Mouse (Mus musculus) heart, postnatal 0 days (tissue): ENCODE measurements around the gene Foxb2. TPM values are rescaled to one million over a fixed set of nuclear protein-coding genes. Genes with fewer than 3 reads are reported as not detected.

Experiments used
- ATAC-seq: fragments of 200-750 bp; cut with Nextera tagmentation; 2 replicates; pipeline ENCODE4 v1.8.0; 2017; ENCODE audit warnings: low read depth, moderate number of reproducible peaks, moderate library complexity; ENCODE audit not compliant: insufficient read depth
- DNase-seq: peaks from one replicate; pipeline ENCODE4 v3.0.0-alpha.2; 2016; ENCODE audit warnings: low spot score
- H3K27ac ChIP-seq: fragments of 300-500 bp; sonication (generic); 2 replicates; pipeline ENCODE4 v1.5.1; 2014; ENCODE audit warnings: low read depth, mild to moderate bottlenecking
- H3K27me3 ChIP-seq: fragments of 300-500 bp; sonication (generic); 2 replicates; pipeline ENCODE4 v1.6.1; 2014; ENCODE audit warnings: low read length, mixed read lengths; ENCODE audit not compliant: control insufficient read depth, insufficient read depth
- H3K36me3 ChIP-seq: fragments of 300-500 bp; sonication (generic); replicated peaks from 2 replicates; pipeline ENCODE4 v1.6.1; 2014; ENCODE audit warnings: low read length, mixed read lengths; ENCODE audit not compliant: control insufficient read depth, insufficient read depth
- H3K4me1 ChIP-seq: fragments of 300-500 bp; sonication (generic); 2 replicates; pipeline ENCODE4 v1.6.1; 2014; ENCODE audit warnings: antibody characterized with exemption; ENCODE audit not compliant: control insufficient read depth, insufficient read depth
- H3K4me2 ChIP-seq: fragments of 300-500 bp; sonication (generic); 2 replicates; pipeline ENCODE4 v1.6.1; 2014; ENCODE audit warnings: low read depth, mild to moderate bottlenecking, low read length, moderate library complexity
- H3K4me3 ChIP-seq: fragments of 300-500 bp; sonication (generic); 2 replicates; pipeline ENCODE4 v1.5.1; 2014; ENCODE audit warnings: low read depth, low read length
- H3K9ac ChIP-seq: fragments of 300-500 bp; sonication (generic); replicated peaks from 2 replicates; pipeline ENCODE4 v1.6.1; 2014; ENCODE audit warnings: low read depth, low read length, mixed read lengths
- H3K9me3 ChIP-seq: fragments of 300-500 bp; sonication (generic); replicated peaks from 2 replicates; pipeline ENCODE4 v1.6.1; 2016; ENCODE audit warnings: low read length; ENCODE audit not compliant: control insufficient read depth
- CTCF ChIP-seq: IDR thresholded peaks from 2 replicates; pipeline ENCODE4 v1.5.1; 2016; ENCODE audit warnings: antibody characterized with exemption, control low read depth, low read depth
- EP300 ChIP-seq: IDR thresholded peaks from 2 replicates; pipeline ENCODE4 v1.6.1; 2016; ENCODE audit warnings: antibody characterized with exemption, low read depth
- WGBS: fragments of 180-500 bp; shearing (Covaris S2); extraction: QIAGEN DNeasy Blood & Tissue Kit; methylation state at CpG from one replicate; pipeline ENCODE4 v1.1.7; 2014; 5-methylcytosine and 5-hydroxymethylcytosine counted together
- polyA plus RNA-seq: library from polyadenylated mRNA; unstranded; fragments of >200 nt; fragmentation: Nextera tagmentation; extraction: Ambion mirVana; gene quantifications from 2 replicates; pipeline ENCODE4 v1.2.1, GENCODE M21; 2015
- total RNA-seq: library from RNA; depleted of rRNA; stranded (reverse); fragments of >200 nt; gene quantifications from 2 replicates; pipeline ENCODE4 v1.2.3, GENCODE M21; 2014; ENCODE audit warnings: low replicate concordance

The Foxb2 gene
- total and polyA plus RNA-seq, 2 experiments from 2014 or later: not detected

- no peak overlapping the region for H3K4me2 ChIP-seq
- no peaks in the 10 kb centered on the region for H3K36me3 ChIP-seq
- ATAC-seq: no peak
- peak overlapping the region; percentile 7; the same call in 1 of the 2 replicates for H3K4me3 ChIP-seq
- no peak for DNase-seq
- no peaks in the 10 kb centered on the region for H3K9me3 ChIP-seq
- H3K4me1 ChIP-seq: 0 out of 2 replicates have a peak, but pooled peaks cover 11% of the 10 kb centered on the region
- peaks cover 98% of the 10 kb centered on the region for H3K27me3 ChIP-seq
- H3K27ac ChIP-seq: no peak overlapping the region
- no peak overlapping the region for H3K9ac ChIP-seq
- WGBS: 2% methylated on average over 34 of the region's 34 CpGs
- no peak for TF ChIP-seq EP300
- no peak for TF ChIP-seq CTCF
These were observed 2.2 kb upstream of the Foxb2 start for GRCm38 (mm10) chr19:16875631-16876457.

GRCm38 (mm10) chr19:16874991-16875540 is 1.5 kb upstream of the Foxb2 start:
- no peaks in the 10 kb centered on the region for H3K9me3 ChIP-seq
- H3K9ac ChIP-seq: no peak overlapping the region
- 5% methylated on average over 14 of the region's 14 CpGs for WGBS
- no peak for ATAC-seq
- DNase-seq: no peak
- peak overlapping the region; percentile 66; the same call in 1 of the 2 replicates for H3K4me2 ChIP-seq
- H3K4me1 ChIP-seq: 0 out of 2 replicates have a peak, but pooled peaks cover 11% of the 10 kb centered on the region
- H3K36me3 ChIP-seq: no peaks in the 10 kb centered on the region
- no peak overlapping the region for H3K27ac ChIP-seq
- peaks cover 98% of the 10 kb centered on the region for H3K27me3 ChIP-seq
- peak overlapping the region; percentile 44 for H3K4me3 ChIP-seq
- no peak for TF ChIP-seq CTCF
- no peak for TF ChIP-seq EP300

- TF ChIP-seq CTCF: no peak
- TF ChIP-seq EP300: no peak
- Histone ChIP-seq H3K4me1 (0 out of 2 replicates have a peak, but pooled peaks cover 11% of the 10 kb centered on the region), H3K4me3 (peak overlapping the region; percentile 44), H3K9me3 (no peaks in the 10 kb centered on the region), H3K36me3 (no peaks in the 10 kb centered on the region), H3K4me2 (peak overlapping the region; percentile 66), H3K9ac (no peak overlapping the region), H3K27me3 (peaks cover 100% of the 10 kb centered on the region), H3K27ac (no peak overlapping the region)
- DNase-seq: no peak
- 1% methylated on average over 55 of the region's 55 CpGs for WGBS
- ATAC-seq: no peak
These were observed 597 bp upstream of the Foxb2 start for GRCm38 (mm10) chr19:16873942-16874861.

- ATAC-seq (no peak), DNase-seq (no peak)
- peak overlapping the region; percentile 44 for H3K4me3 ChIP-seq
- H3K4me1 ChIP-seq: 0 out of 2 replicates have a peak, but pooled peaks cover 11% of the 10 kb centered on the region
- WGBS: under 1% methylated on average over 86 of the region's 88 CpGs
- H3K4me2 ChIP-seq: peak overlapping the region; percentile 66
- H3K9ac ChIP-seq: no peak overlapping the region
- H3K27me3 ChIP-seq: peaks cover 96% of the 10 kb centered on the region
- no peak overlapping the region for H3K27ac ChIP-seq
- no peaks in the 10 kb centered on the region for H3K9me3 ChIP-seq
- H3K36me3 ChIP-seq: no peaks in the 10 kb centered on the region
- TF ChIP-seq CTCF (no peak), EP300 (no peak)
These were observed 1.0 kb downstream of the Foxb2 start for GRCm38 (mm10) chr19:16872331-16873180.
